10 mouse cellular contexts compared by ENCODE assay signal in genomic region chrX:12959467-12960314, GRCm38 (mm10).
A peak's percentile ranks its signal among the peaks of the same experiment; 100 is the strongest.
DNase-seq lines count a peak whose midpoint lies in the region; ATAC-seq lines count a peak whose summit lies in the region.
"Had no signal": no experiment of that assay in that cellular context is flagged by ENCODE, and none has a peak within 500 bp of the region (broad histone marks: within the 10 kb centered on the region; RNA-seq: fewer than 3 reads in every experiment).

No protein-coding gene starts in this region.

- 0 out of 2 replicates have a peak, but pooled peaks have one; percentile 39 for ATAC-seq in common myeloid progenitor, adult 5-6 weeks (replicated peaks; ENCODE audit: low read depth, poor library complexity, severe bottlenecking)
- ATAC-seq in megakaryocyte progenitor cell, adult 5-6 weeks (replicated peaks; ENCODE audit: poor library complexity): peak; percentile 60
- ATAC-seq: hindbrain, postnatal 0 days had no signal

- DNase-seq in layer of hippocampus, adult 9-11 months: peak; percentile 5
- DNase-seq in layer of hippocampus, adult 9-10 months (ENCODE audit: low spot score): no peak
- peak; percentile 42 for DNase-seq in Muller cell, postnatal 12 days (ENCODE audit: inconsistent ontology term)
- DNase-seq in embryo, embryonic 10.5 days (ENCODE audit: low spot score): no peak
- DNase-seq in thymus, adult 18-20 months: no peak
- DNase-seq: cerebellum, adult 9-10 months; thymus, postnatal 14 days had no signal

Comparison
In these comparisons a context has a peak if more than half of its experiments do, and no peak if none do; other contexts are left out.
1. DNase-seq: peak in layer of hippocampus, adult 9-11 months (single experiment) and Muller cell, postnatal 12 days (single experiment); none in layer of hippocampus, adult 9-10 months (single experiment), embryo, embryonic 10.5 days (single experiment) and thymus, adult 18-20 months (0 of 2).